Mouse (Mus musculus): ENCODE measurements at regions not wholly inside any gene's neighbourhood (a gene's known extent, or its start where the extent isn't known, plus 50 kb on each side); places are given as distances from the start of the nearest gene placed in this dataset.

GRCm38 (mm10) chr3:147458115-147458514 lies 605.9 kb downstream of the Ttll7 start:
- TF ChIP-seq CTCF (IDR thresholded peaks at IDR 0.05) (no peak), EP300 (IDR thresholded peaks at IDR 0.05) (no peak)
